Mouse (Mus musculus) retina, postnatal 7 days (tissue): ENCODE data around the gene Cfhr2.
"Not testable (repeated sequence)": the region's sequence is repeated elsewhere in the genome, so short reads cannot be mapped to it uniquely, and the experiment has no call there.

ENCODE experiments used
- DNase-seq: peaks from one replicate; pipeline ENCODE4 v3.0.0-alpha.2; 2012; ENCODE audit warnings: low read depth, low spot score

Cfhr2 gene

DNA sequence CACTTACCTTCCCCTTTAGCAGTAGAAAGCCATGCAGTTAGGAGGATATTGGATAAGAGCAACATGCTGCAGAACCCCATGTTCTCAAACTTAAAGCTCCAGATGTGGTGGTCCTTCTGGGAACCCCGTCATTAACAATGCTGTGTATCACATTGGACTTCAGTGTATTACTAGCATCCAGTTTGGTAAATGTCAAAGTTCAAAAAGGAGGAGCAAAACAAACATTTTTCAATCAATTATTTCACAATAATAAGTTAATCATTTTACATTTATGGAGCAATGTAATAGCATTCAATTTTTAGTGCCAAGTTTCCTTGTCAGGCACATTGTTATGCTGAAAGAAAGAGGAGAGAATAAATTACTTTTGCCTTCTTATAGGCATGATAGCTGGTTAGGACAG lies at the start of gene Cfhr2:
Gene Cfhr2, minus strand, starts transcription at position 155 of the 400 bp plus-strand sequence.
- no peak for DNase-seq

DNA sequence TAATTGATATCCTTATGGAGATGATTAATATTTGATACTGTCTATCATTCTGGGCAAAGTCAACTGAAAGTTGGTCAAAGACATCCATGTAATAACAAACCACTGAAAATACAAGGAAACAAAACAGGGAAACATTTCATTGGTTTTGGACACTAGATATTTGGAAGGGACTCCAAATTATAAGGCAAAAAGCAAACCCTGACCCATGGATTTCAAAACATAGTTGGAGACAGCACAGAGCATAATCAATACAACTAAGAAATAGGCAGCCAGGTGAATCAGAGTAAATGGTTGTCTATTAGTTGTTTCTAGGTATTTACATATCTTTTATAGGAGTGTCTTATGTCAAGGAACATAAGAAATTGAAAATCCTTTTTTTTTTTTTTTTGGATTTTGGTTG lies 5.2 kb upstream of the Cfhr2 start:
- no peak for DNase-seq

DNA sequence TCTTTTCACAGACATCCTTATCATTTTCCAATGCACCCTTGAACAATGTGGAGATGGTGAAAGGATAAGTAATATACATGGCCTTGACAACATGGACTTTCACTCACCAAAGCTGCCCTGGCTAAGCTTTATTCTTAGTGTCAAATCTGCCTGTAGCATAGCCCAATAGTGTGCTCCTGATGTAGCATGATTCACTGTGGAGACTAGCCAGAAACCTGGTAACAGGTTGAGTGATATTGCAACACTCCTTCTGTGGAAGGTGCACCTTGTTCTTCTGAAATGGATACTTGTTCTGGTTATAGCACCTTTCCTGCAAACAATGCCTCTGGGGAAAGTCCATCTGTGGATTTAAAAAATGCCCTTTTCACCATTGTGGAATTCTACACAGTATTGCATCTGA lies 1.7 kb upstream of the Cfhr2 start:
- DNase-seq: no peak

DNA sequence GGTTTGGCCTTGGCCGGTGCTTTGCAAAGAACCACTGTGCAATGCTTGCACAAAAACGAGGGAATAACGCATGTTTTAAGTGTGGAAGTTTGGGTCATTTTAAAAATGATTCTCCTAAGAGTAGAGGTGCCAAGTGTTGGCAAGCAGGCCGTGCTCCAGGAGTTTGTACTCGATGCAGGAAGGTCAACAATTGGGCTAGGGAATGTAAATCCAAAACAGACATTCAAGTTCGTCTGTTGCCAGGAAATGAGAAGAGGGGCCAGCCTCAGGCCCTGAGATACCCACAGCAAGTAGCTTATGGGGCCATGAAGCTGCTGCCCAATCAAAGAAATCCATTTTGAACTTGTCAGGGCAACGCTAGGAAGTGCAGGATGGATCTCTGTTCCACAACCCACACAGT lies 18.8 kb downstream of the Cfhr2 start:
- DNase-seq: no peak

DNA sequence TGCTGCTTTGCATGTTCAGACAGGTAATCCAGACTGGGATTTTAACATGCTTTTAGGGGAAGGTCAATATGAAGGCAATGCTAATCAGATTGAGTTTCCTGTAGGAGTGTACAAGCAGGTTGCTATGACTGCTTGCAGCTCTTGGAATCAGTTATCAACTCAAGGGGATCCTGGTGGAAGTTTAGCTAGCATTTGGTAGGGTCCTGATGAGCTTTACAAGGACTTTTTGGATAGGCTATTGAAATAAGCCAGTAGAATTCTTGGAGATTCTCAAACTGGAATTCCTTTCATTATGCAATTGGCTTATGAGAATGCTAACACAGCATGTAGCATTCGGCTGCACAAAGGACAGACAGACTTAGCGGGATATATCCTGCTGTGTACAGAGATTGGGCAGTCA lies 19.2 kb downstream of the Cfhr2 start:
- DNase-seq: no peak

DNA sequence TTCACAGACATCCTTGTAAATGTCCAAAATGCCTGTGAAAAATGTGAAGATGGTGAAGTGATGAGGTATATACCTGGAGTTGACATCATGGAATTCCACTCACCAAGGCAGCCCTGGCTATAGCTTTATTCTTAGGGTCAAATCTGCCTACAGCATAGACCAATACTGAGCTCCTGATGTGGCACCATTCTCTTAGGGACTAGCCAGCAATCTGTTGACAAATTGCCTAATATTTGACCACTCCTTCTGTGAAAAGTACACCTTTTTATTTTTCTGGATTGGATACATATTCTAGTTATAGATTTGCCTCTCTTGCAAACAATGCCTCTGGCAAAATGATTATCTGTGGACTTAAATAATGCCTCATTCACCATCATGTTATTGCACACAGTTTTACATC lies 49.9 kb downstream of the Cfhr2 start:
- no peak for DNase-seq

DNA sequence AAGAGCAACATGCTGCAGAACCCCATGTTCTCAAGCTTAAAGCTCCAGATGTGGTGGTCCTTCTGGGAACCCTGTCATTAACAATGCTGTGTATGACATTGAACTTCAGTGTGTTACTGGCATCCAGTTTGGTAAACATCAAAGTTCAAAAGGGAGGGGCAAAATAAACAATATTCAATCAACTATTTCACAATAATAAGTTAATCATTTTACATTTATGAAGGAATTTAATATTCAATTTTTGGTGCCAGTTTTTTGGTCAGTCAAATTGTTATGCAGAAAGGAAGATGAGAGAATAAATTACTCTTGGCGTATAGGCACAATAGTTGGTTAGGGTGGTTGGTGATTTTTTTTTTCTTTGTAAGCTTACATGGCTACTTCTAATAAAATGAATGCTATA lies 77.4 kb downstream of the Cfhr2 start, which contains the start of gene Gm4788:
Gene Gm4788, minus strand, starts transcription at position 101 of the 400 bp plus-strand sequence.
- no peak for DNase-seq

DNA sequence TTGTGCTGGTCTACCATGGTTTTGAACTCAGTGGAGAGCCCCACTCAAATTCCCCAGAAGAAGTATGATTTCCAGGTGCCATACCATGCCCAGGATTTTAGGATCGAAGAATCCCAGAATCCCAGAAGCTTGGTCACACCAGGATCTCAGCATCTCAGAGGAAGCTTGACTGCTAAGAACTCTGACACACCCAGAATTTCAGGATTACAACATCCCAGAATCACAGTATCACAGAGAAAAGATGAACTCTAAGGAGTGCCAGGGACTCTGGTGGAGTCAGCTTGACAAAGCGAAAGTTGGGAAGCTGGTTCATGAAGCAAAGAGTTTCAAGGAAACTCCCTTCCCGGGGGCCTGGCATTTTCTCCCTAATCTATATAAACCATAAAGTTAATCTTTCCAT lies 88.6 kb downstream of the Cfhr2 start:
- not testable (repeated sequence) for DNase-seq
